In the genomic region with DNA sequence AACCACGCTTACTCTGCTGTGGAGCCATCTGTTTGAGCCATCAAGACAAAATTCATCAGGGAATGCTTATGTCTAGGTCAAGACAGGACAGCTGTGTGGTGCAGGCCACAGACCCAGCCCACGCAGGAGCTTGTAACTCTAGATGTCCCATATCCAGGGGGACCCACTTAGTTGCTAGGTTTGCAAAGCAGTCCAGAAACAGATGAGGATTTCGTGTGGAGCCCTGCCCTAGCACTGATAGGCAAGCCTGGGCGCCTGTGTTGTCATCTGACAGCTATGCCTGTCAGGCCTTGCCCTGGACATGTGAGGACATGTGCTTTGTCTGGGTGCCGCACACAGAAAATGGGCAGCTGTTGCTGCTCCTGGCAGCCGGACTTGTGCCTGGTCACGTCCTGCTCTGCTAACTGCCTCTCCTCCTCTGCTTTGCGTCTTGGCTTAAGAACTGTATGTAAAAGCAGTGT, we compare ENCODE assay signal across 8 mouse cellular contexts.
DNase-seq lines count a peak whose midpoint lies in the region; ATAC-seq and TF ChIP-seq lines count a peak whose summit lies in the region.

No protein-coding gene starts in this region.

- H3K9me3 ChIP-seq in lung, postnatal 0 days (ENCODE audit: low read length) = 0 out of 2 replicates have a peak, but pooled peaks cover 3% of the 10 kb centered on the region
- H3K9me3 ChIP-seq in midbrain, embryonic 11.5 days (ENCODE audit: control insufficient read depth, low read length) = no peaks in the 10 kb centered on the region

- intact Hi-C loops in heart, adult 2 months (cut with DNase I) = no loop called here
- intact Hi-C loops in left cerebral cortex, postnatal 10 days (cut with DNase I) = loop anchor here (10.0 kb wide), 1 partner anchor 338 kb away; a partner anchor contains a TSS

- H3K27me3 ChIP-seq in heart, adult 2 months (ENCODE audit: control insufficient read depth, insufficient read depth, low read length) = no peaks in the 10 kb centered on the region
- no peaks in the 10 kb centered on the region for H3K27me3 ChIP-seq in lung, postnatal 0 days (replicated peaks; ENCODE audit: insufficient read depth, low read length)
- H3K27me3 ChIP-seq in midbrain, embryonic 11.5 days (ENCODE audit: control insufficient read depth, insufficient read depth, low read length) = no peaks in the 10 kb centered on the region

- no peak overlapping the region for H3K9ac ChIP-seq in heart, adult 2 months (ENCODE audit: low read depth, low read length)
- H3K9ac ChIP-seq in lung, postnatal 0 days (replicated peaks; ENCODE audit: low read depth) = no peak overlapping the region
- no peak overlapping the region for H3K9ac ChIP-seq in midbrain, embryonic 11.5 days (ENCODE audit: low read length)

- H3K27ac ChIP-seq in heart, adult 2 months = peak overlapping the region; percentile 17; the same call in 1 of the 2 replicates
- no peak overlapping the region for H3K27ac ChIP-seq in lung, postnatal 0 days (ENCODE audit: low read length)
- H3K27ac ChIP-seq in midbrain, embryonic 11.5 days (ENCODE audit: low read depth, low read length) = no peak overlapping the region

- ATAC-seq in lung, postnatal 0 days = peak; percentile 80
- ATAC-seq in midbrain, embryonic 11.5 days (ENCODE audit: low FRiP score) = no peak

- 42% methylated on average over 8 of the region's 8 CpGs for WGBS in heart, adult 2 months
- 55% methylated on average over 8 of the region's 8 CpGs for WGBS in lung, postnatal 0 days
- WGBS in midbrain, embryonic 11.5 days = 87% methylated on average over 8 of the region's 8 CpGs

- TF ChIP-seq EP300 in heart, adult 2 months (IDR thresholded peaks at IDR 0.05; ENCODE audit: insufficient read depth, low read depth, low read length) = peak; percentile 63; the same call in 1 of the 2 replicates
- TF ChIP-seq EP300 in lung, postnatal 0 days (IDR thresholded peaks at IDR 0.05) = no peak

- no peak for TF ChIP-seq CTCF in heart, adult 2 months (IDR thresholded peaks at IDR 0.05)
- TF ChIP-seq CTCF in lung, postnatal 0 days (IDR thresholded peaks at IDR 0.05) = no peak

- no peak overlapping the region for H3K4me2 ChIP-seq in lung, postnatal 0 days (replicated peaks; ENCODE audit: low read depth, low read length)
- H3K4me2 ChIP-seq in midbrain, embryonic 11.5 days = no peak overlapping the region

- no peak for TF ChIP-seq POLR2A in heart, adult 2 months (IDR thresholded peaks at IDR 0.05; ENCODE audit: insufficient read depth, low read depth, low read length)

- H3K4me3 ChIP-seq in heart, adult 2 months = no peak overlapping the region
- no peak overlapping the region for H3K4me3 ChIP-seq in lung, postnatal 0 days (ENCODE audit: low read depth, low read length)
- H3K4me3 ChIP-seq in midbrain, embryonic 11.5 days (ENCODE audit: low read depth, low read length) = no peak overlapping the region

- H3K36me3 ChIP-seq in heart, adult 2 months (ENCODE audit: control insufficient read depth, insufficient read depth, low read length) = no peaks in the 10 kb centered on the region
- no peaks in the 10 kb centered on the region for H3K36me3 ChIP-seq in lung, postnatal 0 days (ENCODE audit: insufficient read depth, low read length)
- H3K36me3 ChIP-seq in midbrain, embryonic 11.5 days (ENCODE audit: control insufficient read depth, insufficient read depth, low read length) = no peaks in the 10 kb centered on the region

- peaks cover 12% of the 10 kb centered on the region for H3K4me1 ChIP-seq in heart, adult 2 months (ENCODE audit: control insufficient read depth, insufficient read depth, low read length)
- no peaks in the 10 kb centered on the region for H3K4me1 ChIP-seq in lung, postnatal 0 days (ENCODE audit: insufficient read depth, low read depth, low read length)
- peaks cover 3% of the 10 kb centered on the region; the same call in 1 of the 2 replicates for H3K4me1 ChIP-seq in midbrain, embryonic 11.5 days (ENCODE audit: control insufficient read depth, insufficient read depth, low read length)

- H3K79me2 ChIP-seq in heart, adult 2 months (replicated peaks; ENCODE audit: control insufficient read depth, insufficient read depth, low read length) = no peaks in the 10 kb centered on the region

- DNase-seq in cerebellum, postnatal 14 days = peak; percentile 17 to 18
- DNase-seq in cerebellum, adult 8-10 months = no peak
- peak; percentile 59 for DNase-seq in embryo, embryonic 10 days (ENCODE audit: low spot score)
- DNase-seq in heart, adult 2 months = peak; percentile 51 to 69
- peak; percentile 66 for DNase-seq in lung, postnatal 0 days (ENCODE audit: low spot score)
- DNase-seq in frontal cortex, postnatal 36 days (ENCODE audit: low spot score in 2 of 2) = no peak
- DNase-seq in left cerebral cortex, postnatal 10 days (ENCODE audit: extremely low spot score in 1 of 2, low spot score in 2 of 2) = no peak
- DNase-seq in midbrain, embryonic 11.5 days (ENCODE audit: low spot score, missing footprints) = no peak

Comparison
In these comparisons a context has a peak if more than half of its experiments do, and no peak if none do; other contexts are left out.
1. DNase-seq: peak in cerebellum, postnatal 14 days (2 of 2), embryo, embryonic 10 days (single experiment), heart, adult 2 months (2 of 2) and lung, postnatal 0 days (single experiment); none in cerebellum, adult 8-10 months (single experiment), frontal cortex, postnatal 36 days (0 of 2), left cerebral cortex, postnatal 10 days (0 of 2) and midbrain, embryonic 11.5 days (single experiment).